Comparison of ENCODE assay signal across 8 mouse cellular contexts in the genomic region with DNA sequence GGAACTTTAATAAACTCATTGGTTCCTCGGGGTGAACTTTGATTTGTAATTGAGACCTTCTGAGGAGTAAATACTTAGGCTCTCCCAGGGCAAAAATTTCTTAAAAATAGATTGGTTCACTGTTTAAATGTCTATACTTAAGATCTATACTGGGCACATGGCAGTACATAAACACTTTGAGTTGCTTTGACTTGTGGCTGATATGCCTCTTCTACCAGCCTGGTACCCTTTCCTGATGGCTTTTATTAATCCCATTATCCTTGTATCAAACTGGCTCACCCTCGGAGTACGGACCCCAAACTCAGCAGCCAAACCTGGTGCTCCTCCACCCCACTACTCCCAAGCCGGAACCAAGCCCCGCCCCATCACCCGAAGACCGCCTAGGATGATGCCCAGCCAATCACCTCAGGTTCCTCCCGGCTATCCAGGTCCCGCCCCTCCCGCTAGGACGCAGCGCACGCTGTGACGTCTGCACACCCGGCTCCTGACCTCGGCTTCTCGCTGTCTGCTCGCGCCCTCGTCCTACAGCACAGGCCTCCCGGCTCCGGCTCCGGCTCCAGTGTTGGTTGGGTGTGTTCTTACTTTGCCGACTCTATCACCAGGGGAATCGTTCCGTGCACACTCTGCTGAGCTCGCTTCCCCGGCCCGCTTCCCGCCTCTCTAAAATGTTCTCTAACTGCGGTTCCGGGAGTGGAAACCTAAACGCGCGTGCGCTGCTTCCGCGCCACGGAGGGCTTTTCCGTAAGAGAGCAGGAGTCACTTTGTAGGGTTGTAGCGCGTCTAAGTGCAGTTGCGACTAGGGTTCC. TPM values are rescaled to one million over a fixed set of nuclear protein-coding genes. Genes with fewer than 3 reads are reported as not detected.
DNase-seq lines count a peak whose midpoint lies in the region; ATAC-seq and TF ChIP-seq lines count a peak whose summit lies in the region.

A gene (plus strand): TSS at position 464 of the 806 bp plus-strand sequence.

- peak; percentile 96 for TF ChIP-seq POLR2A in CH12.LX (IDR thresholded peaks at IDR 0.05; ENCODE audit: low read depth, low read length)

- H3K79me2 ChIP-seq in CH12.LX (replicated peaks; ENCODE audit: control insufficient read depth, extremely low read depth, insufficient read depth, poor library complexity, severe bottlenecking) = peaks cover 18% of the 10 kb centered on the region

- peak; percentile 98 for ATAC-seq in forebrain, embryonic 11.5 days (replicated peaks; ENCODE audit: low FRiP score)
- peak; percentile 99 for ATAC-seq in heart, embryonic 16.5 days (replicated peaks; ENCODE audit: extremely low read depth, insufficient read depth, low FRiP score)
- ATAC-seq in liver, embryonic 15.5 days (ENCODE audit: insufficient read depth) = peak; percentile 78
- peak; percentile 99 for ATAC-seq in neural tube, embryonic 12.5 days (ENCODE audit: low FRiP score, low read depth)

- H3K4me1 ChIP-seq in CH12.LX (ENCODE audit: control insufficient read depth in 1 of 2, insufficient read depth in 2 of 2) = peaks cover 3 to 30% of the 10 kb centered on the region in 2 experiments; a peak in 3 of 4 replicates
- H3K4me1 ChIP-seq in forebrain, embryonic 11.5 days (replicated peaks; ENCODE audit: control insufficient read depth, insufficient read depth, low read length) = peaks cover 5% of the 10 kb centered on the region; the same call in 1 of the 2 replicates
- peaks cover 16% of the 10 kb centered on the region for H3K4me1 ChIP-seq in heart, embryonic 16.5 days (ENCODE audit: control insufficient read depth, insufficient read depth, low read length)
- peaks cover 56% of the 10 kb centered on the region for H3K4me1 ChIP-seq in liver, embryonic 15.5 days (replicated peaks)
- H3K4me1 ChIP-seq in neural tube, embryonic 12.5 days = peaks cover 15% of the 10 kb centered on the region

- peak within 1 kb of the TSS; percentile 44 for H3K4me2 ChIP-seq in CH12.LX (ENCODE audit: insufficient read depth, low read depth, poor library complexity, severe bottlenecking)
- H3K4me2 ChIP-seq in forebrain, embryonic 11.5 days (ENCODE audit: low read depth, low read length, severe bottlenecking) = peak within 1 kb of the TSS; percentile 81
- peak within 1 kb of the TSS; percentile 67 for H3K4me2 ChIP-seq in heart, embryonic 16.5 days (ENCODE audit: low read depth, low read length)
- H3K4me2 ChIP-seq in liver, embryonic 15.5 days = peak within 1 kb of the TSS; percentile 82
- peak within 1 kb of the TSS; percentile 75 for H3K4me2 ChIP-seq in neural tube, embryonic 12.5 days (replicated peaks)

- no peak for TF ChIP-seq EP300 in CH12.LX (IDR thresholded peaks at IDR 0.05; ENCODE audit: low read length)

- DNase-seq in CH12.LX (ENCODE audit: extremely low read depth) = peak; percentile 93
- peak; percentile 88 for DNase-seq in c-Kit-positive CD71-positive TER-119-negative erythroid progenitor cells, embryonic 14.5 days (ENCODE audit: low read depth)
- DNase-seq in forebrain, embryonic 11.5 days (ENCODE audit: low spot score) = peak; percentile 95
- DNase-seq in kidney, postnatal 36 days = peak; percentile 97 to 98
- peak; percentile 91 for DNase-seq in telencephalon, adult 2 months (ENCODE audit: low read depth, low spot score)

- dilution Hi-C loops in CH12.LX (cut with MboI; ENCODE audit: extremely low pct_ligation_motif_present, extremely low pct_unique_long_range_greater_than_20kb, low sequenced_read_pairs) = no loop called here

- H3K27me3 ChIP-seq in CH12.LX (replicated peaks) = no peaks in the 10 kb centered on the region
- H3K27me3 ChIP-seq in forebrain, embryonic 11.5 days (ENCODE audit: control insufficient read depth, insufficient read depth, low read length) = no peaks in the 10 kb centered on the region
- H3K27me3 ChIP-seq in heart, embryonic 16.5 days (ENCODE audit: control insufficient read depth, insufficient read depth, low read length) = no peaks in the 10 kb centered on the region
- H3K27me3 ChIP-seq in liver, embryonic 15.5 days = no peaks in the 10 kb centered on the region
- H3K27me3 ChIP-seq in neural tube, embryonic 12.5 days (replicated peaks) = no peaks in the 10 kb centered on the region

- in situ Hi-C loops in CH12.LX (cut with MboI; ENCODE audit: low pct_ligation_motif_present, low pct_unique_long_range_greater_than_20kb, low sequenced_read_pairs) = loop anchor here (25.0 kb wide), 2 partner anchors 221 to 571 kb away; a partner anchor contains a TSS

- peak within 1 kb of the TSS; percentile 32 for H3K9ac ChIP-seq in CH12.LX (ENCODE audit: insufficient read depth, low read depth)
- H3K9ac ChIP-seq in forebrain, embryonic 11.5 days (ENCODE audit: low read length) = peak within 1 kb of the TSS; percentile 81
- H3K9ac ChIP-seq in heart, embryonic 16.5 days (ENCODE audit: low read length) = peak within 1 kb of the TSS; percentile 80
- H3K9ac ChIP-seq in liver, embryonic 15.5 days = peak within 1 kb of the TSS; percentile 84
- H3K9ac ChIP-seq in neural tube, embryonic 12.5 days = peak within 1 kb of the TSS; percentile 77

- no peak within 1 kb of the TSS for H3K27ac ChIP-seq in CH12.LX (ENCODE audit: insufficient read depth, low read depth)
- peak within 1 kb of the TSS; percentile 59; the same call in 1 of the 2 replicates for H3K27ac ChIP-seq in forebrain, embryonic 11.5 days (ENCODE audit: low read depth, low read length)
- peak within 1 kb of the TSS; percentile 91 for H3K27ac ChIP-seq in heart, embryonic 16.5 days (ENCODE audit: low read length)
- peak within 1 kb of the TSS; percentile 93 for H3K27ac ChIP-seq in liver, embryonic 15.5 days (replicated peaks)
- peak within 1 kb of the TSS; percentile 37; the same call in 1 of the 2 replicates for H3K27ac ChIP-seq in neural tube, embryonic 12.5 days

- 1% methylated on average over 43 of the region's 43 CpGs for WGBS in forebrain, embryonic 11.5 days
- WGBS in heart, embryonic 16.5 days = under 1% methylated on average over 43 of the region's 43 CpGs
- under 1% methylated on average over 43 of the region's 43 CpGs for WGBS in liver, embryonic 15.5 days (ENCODE audit: insufficient replicate concordance)
- WGBS in neural tube, embryonic 12.5 days = under 1% methylated on average over 43 of the region's 43 CpGs

- H3K9me3 ChIP-seq in CH12.LX (replicated peaks; ENCODE audit: low read length) = no peaks in the 10 kb centered on the region
- H3K9me3 ChIP-seq in forebrain, embryonic 11.5 days (ENCODE audit: control insufficient read depth, low read length) = no peaks in the 10 kb centered on the region
- H3K9me3 ChIP-seq in heart, embryonic 16.5 days (replicated peaks; ENCODE audit: control insufficient read depth, low read length) = no peaks in the 10 kb centered on the region
- H3K9me3 ChIP-seq in liver, embryonic 15.5 days (replicated peaks) = no peaks in the 10 kb centered on the region
- no peaks in the 10 kb centered on the region for H3K9me3 ChIP-seq in neural tube, embryonic 12.5 days

- TF ChIP-seq CTCF in CH12.LX (conservative IDR thresholded peaks at IDR 0.05 in 1 of 2, IDR thresholded peaks at IDR 0.05 in 1 of 2; ENCODE audit: low read depth in 2 of 2, low read length in 2 of 2) = no peak

- no peak for TF ChIP-seq RAD21 in CH12.LX (IDR thresholded peaks at IDR 0.05; ENCODE audit: low read depth, low read length)

- H3K36me3 ChIP-seq in CH12.LX (replicated peaks in 1 of 2; ENCODE audit: control insufficient read depth in 1 of 2, insufficient read depth in 1 of 2, low read length in 1 of 2) = peaks cover 50 to 76% of the 10 kb centered on the region in 2 experiments
- H3K36me3 ChIP-seq in forebrain, embryonic 11.5 days (ENCODE audit: control insufficient read depth, insufficient read depth, low read length) = peaks cover 4% of the 10 kb centered on the region; the same call in 1 of the 2 replicates
- H3K36me3 ChIP-seq in heart, embryonic 16.5 days (ENCODE audit: control insufficient read depth, insufficient read depth) = peaks cover 19% of the 10 kb centered on the region
- peaks cover 77% of the 10 kb centered on the region for H3K36me3 ChIP-seq in liver, embryonic 15.5 days (replicated peaks)
- H3K36me3 ChIP-seq in neural tube, embryonic 12.5 days = peaks cover 50% of the 10 kb centered on the region

- peak within 1 kb of the TSS; percentile 65 to 93 (median 66) for H3K4me3 ChIP-seq in CH12.LX (replicated peaks in 1 of 3; ENCODE audit: low read depth in 2 of 3, low read length in 2 of 3, poor library complexity in 1 of 3)
- peak within 1 kb of the TSS; percentile 63 for H3K4me3 ChIP-seq in forebrain, embryonic 11.5 days (ENCODE audit: low read depth, low read length)
- H3K4me3 ChIP-seq in heart, embryonic 16.5 days (ENCODE audit: low read length) = peak within 1 kb of the TSS; percentile 76
- peak within 1 kb of the TSS; percentile 75 for H3K4me3 ChIP-seq in liver, embryonic 15.5 days (replicated peaks)
- H3K4me3 ChIP-seq in neural tube, embryonic 12.5 days = peak within 1 kb of the TSS; percentile 63

TF ChIP-seq in CH12.LX, 34 proteins besides CTCF, POLR2A, EP300 and RAD21 (continues in another document):
- TF ChIP-seq ELF1 (IDR thresholded peaks at IDR 0.05; ENCODE audit: low read depth, low read length) = peak; percentile 85
- TF ChIP-seq SIN3A (IDR thresholded peaks at IDR 0.05; ENCODE audit: low read length) = no peak; the same call in 1 of the 2 replicates
- TF ChIP-seq KAT2A (IDR thresholded peaks at IDR 0.05; ENCODE audit: insufficient replicate concordance, low read length) = 0 out of 2 replicates have a peak, but pooled peaks have one; percentile 44
- peak; percentile 81 for TF ChIP-seq NRF1 (IDR thresholded peaks at IDR 0.05; ENCODE audit: low read depth, low read length)
- TF ChIP-seq CHD1 (IDR thresholded peaks at IDR 0.05; ENCODE audit: low read depth, low read length) = no peak
- TF ChIP-seq ZC3H11A (IDR thresholded peaks at IDR 0.05; ENCODE audit: low read depth, low read length) = no peak
- TF ChIP-seq USF2 (conservative IDR thresholded peaks at IDR 0.05; ENCODE audit: low read depth, low read length) = 0 out of 2 replicates have a peak, but pooled peaks have one; percentile 15
- peak; percentile 91; the same call in 1 of the 2 replicates for TF ChIP-seq POLR2AphosphoS2 (IDR thresholded peaks at IDR 0.05; ENCODE audit: low read depth, low read length)
- TF ChIP-seq MAX (IDR thresholded peaks at IDR 0.05; ENCODE audit: low read length) = peak; percentile 58; the same call in 1 of the 2 replicates
- no peak for TF ChIP-seq CHD2 (IDR thresholded peaks at IDR 0.05; ENCODE audit: low read length)
- TF ChIP-seq NELFE (IDR thresholded peaks at IDR 0.05; ENCODE audit: low read depth, low read length) = peak; percentile 96
- peak; percentile 90 for TF ChIP-seq TCF12 (IDR thresholded peaks at IDR 0.05; ENCODE audit: low read depth, low read length)

RNA-seq across cellular contexts. Expression of the gene that starts here (rescaled TPM):
- total RNA-seq in CH12.LX (2012; rRNA removed) (140 and 182 TPM in 2 replicates), CH12.LX (2014; rRNA removed) (168 and 183 TPM in 2 replicates)
- 178 and 183 TPM in 2 replicates for polyA plus RNA-seq in CH12.LX (2012; ENCODE audit: insufficient read length, low read depth)
- 168 and 183 TPM in 2 replicates for polyA plus RNA-seq in forebrain, embryonic 11.5 days (2014; fragmentation: Nextera tagmentation; extraction: Ambion mirVana)
- 223 and 237 TPM in 2 replicates for polyA plus RNA-seq in heart, embryonic 16.5 days (2015; fragmentation: Nextera tagmentation; extraction: Ambion mirVana)
- 670 and 685 TPM in 2 replicates for polyA plus RNA-seq in liver, embryonic 15.5 days (2015; fragmentation: Nextera tagmentation; extraction: Ambion mirVana)
- polyA plus RNA-seq in neural tube, embryonic 12.5 days (2016; fragmentation: Nextera tagmentation; extraction: Ambion mirVana) = 148 and 166 TPM in 2 replicates

Comparison
In these comparisons a context has a peak if more than half of its experiments do, and no peak if none do; other contexts are left out.
1. H3K9ac ChIP-seq: peak in every context shown above with its lines; median percentile 84 in liver, embryonic 15.5 days; 81 in forebrain, embryonic 11.5 days; 80 in heart, embryonic 16.5 days; 77 in neural tube, embryonic 12.5 days; 32 in CH12.LX.